Mouse (Mus musculus) lung, embryonic 14.5 days (tissue): ENCODE results near the gene Scnn1b. TPM values are rescaled to one million over a fixed set of nuclear protein-coding genes. Genes with fewer than 3 reads are reported as not detected.

ENCODE experiments used
- ATAC-seq: fragments of 200-750 bp; cut with Nextera tagmentation; 2 replicates; pipeline ENCODE4 v1.8.0; 2017; ENCODE audit warnings: mild to moderate bottlenecking, moderate TSS enrichment, moderate library complexity; ENCODE audit not compliant: insufficient read depth
- DNase-seq: peaks from one replicate; pipeline ENCODE4 v3.0.0-alpha.2; 2015
- H3K27ac ChIP-seq: fragments of 300-500 bp; sonication (generic); 2 replicates; pipeline ENCODE4 v1.5.1; 2014; ENCODE audit warnings: low read depth, mild to moderate bottlenecking, moderate library complexity
- H3K27me3 ChIP-seq: fragments of 300-500 bp; sonication (generic); 2 replicates; pipeline ENCODE4 v1.6.1; 2014; ENCODE audit warnings: low read length, control low read depth; ENCODE audit not compliant: insufficient read depth
- H3K36me3 ChIP-seq: fragments of 300-500 bp; sonication (generic); 2 replicates; pipeline ENCODE4 v1.6.1; 2014; ENCODE audit warnings: control low read depth; ENCODE audit not compliant: insufficient read depth
- H3K4me1 ChIP-seq: fragments of 300-500 bp; sonication (generic); 2 replicates; pipeline ENCODE4 v1.6.1; 2014; ENCODE audit warnings: antibody characterized with exemption, control low read depth; ENCODE audit not compliant: insufficient read depth
- H3K4me2 ChIP-seq: fragments of 300-500 bp; sonication (generic); 2 replicates; pipeline ENCODE4 v1.6.1; 2014; ENCODE audit warnings: mild to moderate bottlenecking
- H3K4me3 ChIP-seq: fragments of 300-500 bp; sonication (generic); 2 replicates; pipeline ENCODE4 v1.5.1; 2014; ENCODE audit warnings: low read depth, low read length
- H3K9ac ChIP-seq: fragments of 300-500 bp; sonication (generic); 2 replicates; pipeline ENCODE4 v1.6.1; 2014
- H3K9me3 ChIP-seq: fragments of 300-500 bp; sonication (generic); 2 replicates; pipeline ENCODE4 v1.6.1; 2016; ENCODE audit warnings: low read depth, low read length, control low read depth
- CTCF ChIP-seq: IDR thresholded peaks from 2 replicates; pipeline ENCODE4 v1.5.1; 2016; ENCODE audit warnings: antibody characterized with exemption, low read depth
- WGBS: fragments of 180-500 bp; shearing (Covaris S2); extraction: QIAGEN DNeasy Blood & Tissue Kit; methylation state at CpG from one replicate; pipeline ENCODE4 v1.1.7; 2014; 5-methylcytosine and 5-hydroxymethylcytosine counted together
- polyA plus RNA-seq: library from polyadenylated mRNA; unstranded; fragments of >200 nt; fragmentation: Nextera tagmentation; extraction: Ambion mirVana; gene quantifications from 2 replicates; pipeline ENCODE4 v1.2.1, GENCODE M21; 2014

Gene Scnn1b
- polyA plus RNA-seq, 1 experiment from 2014 or later, result 4.4 TPM

DNA sequence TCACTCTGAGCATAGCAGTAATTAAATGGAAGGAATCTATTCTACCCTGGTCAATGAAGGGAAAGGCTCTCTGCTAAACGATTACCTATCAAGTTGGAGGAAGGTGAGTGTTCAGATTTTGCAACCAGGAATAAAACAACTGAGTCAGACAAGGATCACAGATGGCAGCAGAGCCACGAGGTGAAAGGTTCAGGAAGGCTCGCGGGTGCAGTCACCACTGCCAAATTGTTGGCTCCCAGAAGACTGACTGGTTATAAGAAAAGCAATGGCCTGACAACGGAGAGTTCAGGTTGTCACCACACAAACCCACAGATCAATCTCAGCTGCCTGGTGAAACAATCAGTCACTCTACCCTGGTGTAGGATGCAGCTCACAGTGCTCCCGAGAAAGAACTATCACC is 18.9 kb upstream of the Scnn1b start:
- Histone ChIP-seq H3K9me3 (no peaks in the 10 kb centered on the region), H3K27me3 (no peaks in the 10 kb centered on the region), H3K27ac (no peak overlapping the region), H3K9ac (no peak overlapping the region), H3K4me2 (no peak overlapping the region), H3K36me3 (no peaks in the 10 kb centered on the region), H3K4me3 (no peak overlapping the region), H3K4me1 (no peaks in the 10 kb centered on the region)
- ATAC-seq (no peak), DNase-seq (no peak)
- no peak for TF ChIP-seq CTCF
- 51% methylated on average over 6 of the region's 6 CpGs for WGBS

- Histone ChIP-seq H3K4me3 (no peak overlapping the region), H3K36me3 (no peaks in the 10 kb centered on the region), H3K27ac (no peak overlapping the region), H3K4me2 (no peak overlapping the region), H3K9me3 (no peaks in the 10 kb centered on the region), H3K27me3 (no peaks in the 10 kb centered on the region), H3K4me1 (no peaks in the 10 kb centered on the region), H3K9ac (no peak overlapping the region)
- no peak for TF ChIP-seq CTCF
- ATAC-seq, result peak; percentile 74
- WGBS, result 52% methylated on average over 8 of the region's 9 CpGs
- DNase-seq, result peak; percentile 5
Observed at GRCm38 (mm10) chr7:121848537-121849168, 16.2 kb upstream of the Scnn1b start.

DNA sequence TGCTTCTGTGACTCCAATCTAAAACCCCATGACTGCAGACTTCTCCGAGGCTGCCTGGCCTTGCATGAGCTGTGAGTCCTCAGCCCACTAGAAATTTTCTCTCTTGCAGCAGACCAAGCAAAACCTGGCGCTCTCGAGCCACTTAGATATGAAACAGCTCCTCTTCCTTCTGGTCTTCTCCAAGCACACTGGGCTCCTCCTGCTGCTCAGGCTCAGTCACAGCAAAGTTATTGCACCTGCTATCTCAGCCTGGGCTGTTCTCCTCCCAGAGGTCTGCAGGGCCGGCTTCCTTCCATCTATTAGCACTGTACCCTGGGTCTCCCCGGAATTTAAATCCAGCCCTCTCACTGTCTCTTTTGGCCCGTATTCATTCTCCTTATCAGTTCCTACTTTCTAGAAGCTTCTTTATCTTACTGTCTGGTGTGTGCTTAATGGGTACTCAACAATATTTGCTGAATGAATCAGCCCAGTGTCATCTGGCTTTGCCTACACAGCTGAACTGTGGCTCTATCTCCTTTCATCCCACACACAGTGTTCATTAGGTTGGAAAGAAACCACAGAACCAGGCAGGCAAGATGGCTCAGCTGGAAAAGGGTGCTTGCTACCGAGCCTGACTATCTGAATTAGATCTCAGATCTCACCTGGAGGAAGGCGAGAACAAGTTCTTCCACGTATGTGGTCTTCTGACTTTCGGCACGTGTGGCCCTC is 7.5 kb upstream of the Scnn1b start:
- H3K9me3 ChIP-seq, result no peaks in the 10 kb centered on the region
- H3K9ac ChIP-seq, result no peak overlapping the region
- DNase-seq (peak; percentile 1), ATAC-seq (peak; percentile 63; the same call in 1 of the 2 replicates)
- H3K36me3 ChIP-seq, result no peaks in the 10 kb centered on the region
- H3K27ac ChIP-seq, result no peak overlapping the region
- H3K4me1 ChIP-seq, result no peaks in the 10 kb centered on the region
- H3K4me2 ChIP-seq, result no peak overlapping the region
- 63% methylated on average over 11 of the region's 11 CpGs for WGBS
- no peaks in the 10 kb centered on the region for H3K27me3 ChIP-seq
- no peak overlapping the region for H3K4me3 ChIP-seq
- no peak for TF ChIP-seq CTCF

DNA sequence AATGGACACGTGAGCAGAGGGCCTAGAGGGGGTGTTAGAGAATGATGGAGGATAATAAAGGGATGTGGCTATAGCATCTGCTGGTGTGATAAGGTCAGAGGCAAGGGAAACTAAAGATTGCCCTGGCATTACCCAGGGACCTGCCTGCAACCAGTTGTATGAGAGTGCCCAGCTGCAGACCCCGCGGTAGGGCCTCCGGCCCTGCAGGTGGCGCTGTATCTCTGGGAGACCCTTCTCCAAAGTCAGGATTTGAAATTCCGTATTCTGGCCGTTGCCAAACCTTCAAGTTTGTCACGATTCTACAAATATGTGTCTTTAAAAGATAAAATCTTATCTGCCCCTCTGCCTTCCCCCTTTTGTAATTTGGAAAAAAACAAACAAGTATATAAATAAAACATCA is 5.9 kb upstream of the Scnn1b start:
- no peaks in the 10 kb centered on the region for H3K36me3 ChIP-seq
- TF ChIP-seq CTCF, result peak; percentile 26; the same call in 1 of the 2 replicates
- H3K4me2 ChIP-seq, result no peak overlapping the region
- WGBS, result 78% methylated on average over 8 of the region's 8 CpGs
- no peaks in the 10 kb centered on the region for H3K9me3 ChIP-seq
- H3K9ac ChIP-seq, result no peak overlapping the region
- H3K27ac ChIP-seq, result no peak overlapping the region
- DNase-seq (peak; percentile 9), ATAC-seq (no peak)
- H3K27me3 ChIP-seq, result no peaks in the 10 kb centered on the region
- no peaks in the 10 kb centered on the region for H3K4me1 ChIP-seq
- H3K4me3 ChIP-seq, result no peak overlapping the region

- H3K9me3 ChIP-seq, result no peaks in the 10 kb centered on the region
- H3K4me2 ChIP-seq, result no peak overlapping the region
- 77% methylated on average over 2 of the region's 3 CpGs for WGBS
- no peaks in the 10 kb centered on the region for H3K36me3 ChIP-seq
- TF ChIP-seq CTCF, result no peak
- H3K4me3 ChIP-seq, result no peak overlapping the region
- ATAC-seq, result no peak
- H3K27ac ChIP-seq, result no peak overlapping the region
- DNase-seq, result no peak
- peaks cover 3% of the 10 kb centered on the region; the same call in 1 of the 2 replicates for H3K4me1 ChIP-seq
- H3K9ac ChIP-seq, result no peak overlapping the region
- no peaks in the 10 kb centered on the region for H3K27me3 ChIP-seq
Observed at GRCm38 (mm10) chr7:121871631-121872030, 6.8 kb downstream of the Scnn1b start.

DNA sequence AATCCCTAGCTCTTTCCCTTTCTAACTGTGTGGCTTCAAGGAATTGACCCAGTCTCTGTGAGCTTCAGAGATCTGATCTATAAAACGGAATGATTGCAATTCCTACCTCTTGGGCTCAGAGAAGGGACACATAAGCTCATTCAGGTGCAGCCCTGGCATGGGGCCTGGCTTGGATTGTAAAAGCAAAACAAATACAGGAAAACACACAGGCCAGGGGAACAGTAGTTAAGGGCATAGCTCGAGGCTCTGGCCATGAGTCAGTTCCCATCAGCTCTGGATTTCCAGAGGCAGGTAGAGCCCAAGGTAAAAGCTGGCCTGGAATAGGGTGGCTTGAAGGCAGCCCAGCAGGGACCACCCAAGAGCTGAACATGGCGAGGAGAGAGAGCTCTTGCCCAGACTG is 9.2 kb downstream of the Scnn1b start:
- Histone ChIP-seq H3K4me2 (no peak overlapping the region), H3K36me3 (no peaks in the 10 kb centered on the region), H3K9ac (no peak overlapping the region), H3K27me3 (no peaks in the 10 kb centered on the region), H3K27ac (no peak overlapping the region), H3K4me1 (peaks cover 3% of the 10 kb centered on the region; the same call in 1 of the 2 replicates), H3K9me3 (no peaks in the 10 kb centered on the region), H3K4me3 (no peak overlapping the region)
- DNase-seq (no peak), ATAC-seq (no peak; the same call in 1 of the 2 replicates)
- TF ChIP-seq CTCF, result no peak
- 30% methylated on average over 3 of the region's 3 CpGs for WGBS

- Histone ChIP-seq H3K9ac (no peak overlapping the region), H3K36me3 (no peaks in the 10 kb centered on the region), H3K4me2 (no peak overlapping the region), H3K27ac (no peak overlapping the region), H3K27me3 (no peaks in the 10 kb centered on the region), H3K4me3 (no peak overlapping the region), H3K4me1 (peaks cover 3% of the 10 kb centered on the region; the same call in 1 of the 2 replicates), H3K9me3 (no peaks in the 10 kb centered on the region)
- no peak for TF ChIP-seq CTCF
- DNase-seq (no peak), ATAC-seq (no peak)
- WGBS, result 82% methylated on average over 7 of the region's 7 CpGs
Observed at GRCm38 (mm10) chr7:121874784-121875183, 9.9 kb downstream of the Scnn1b start.
